Mouse (Mus musculus) urinary bladder, adult 18-20 months (tissue): ENCODE data around the gene 4933409G03Rik.
"Not testable (repeated sequence)": the region's sequence is repeated elsewhere in the genome, so short reads cannot be mapped to it uniquely, and the experiment has no call there.

Source experiments
- DNase-seq, 2 experiments: peaks; one replicate each; pipeline ENCODE4 v3.0.0; 2022; ENCODE audit warnings: low spot score in 2 of 2, mixed read lengths in 2 of 2

Gene 4933409G03Rik

DNA sequence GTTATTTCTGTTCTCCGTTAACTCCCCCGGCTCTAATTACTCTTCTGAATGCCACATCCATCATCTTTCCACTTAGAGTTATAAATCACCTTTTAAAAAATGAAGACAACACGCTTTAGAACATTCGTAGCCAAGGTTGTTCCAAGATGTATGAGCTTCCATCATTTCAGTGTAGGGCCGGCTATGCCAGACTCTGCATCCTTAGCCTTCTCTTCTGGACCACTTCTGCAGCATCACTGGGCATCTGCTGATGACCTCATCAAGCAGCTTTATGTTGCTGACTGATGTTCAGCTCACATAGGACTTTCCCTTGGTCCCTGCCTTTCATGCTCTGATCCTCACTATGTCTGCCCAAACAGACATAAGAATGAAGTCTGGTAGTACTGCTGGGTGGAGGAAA lies at the start of gene 4933409G03Rik:
Gene 4933409G03Rik (plus strand): TSS at position 301 of the 400 bp plus-strand sequence.
- DNase-seq: no peak

DNA sequence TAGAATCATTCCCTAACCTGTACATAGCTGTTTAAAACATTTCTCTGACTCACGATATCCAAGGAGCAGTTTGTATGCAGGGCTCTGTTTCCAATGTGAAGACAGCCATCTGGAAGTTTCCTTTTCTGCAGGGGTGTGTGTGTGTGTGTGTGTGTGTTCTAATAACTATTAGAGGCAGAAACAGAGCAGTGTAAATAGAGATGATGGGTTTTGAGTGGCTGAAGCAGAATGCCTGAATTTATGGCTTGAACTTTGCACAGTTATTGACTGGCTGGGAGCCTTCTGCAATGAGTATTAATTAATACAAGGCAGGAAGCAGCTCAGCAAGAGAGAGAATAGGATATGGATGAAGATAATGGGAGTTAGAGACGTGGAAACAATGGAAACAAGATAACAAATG lies 38.0 kb upstream of the 4933409G03Rik start:
- DNase-seq: no peak

DNA sequence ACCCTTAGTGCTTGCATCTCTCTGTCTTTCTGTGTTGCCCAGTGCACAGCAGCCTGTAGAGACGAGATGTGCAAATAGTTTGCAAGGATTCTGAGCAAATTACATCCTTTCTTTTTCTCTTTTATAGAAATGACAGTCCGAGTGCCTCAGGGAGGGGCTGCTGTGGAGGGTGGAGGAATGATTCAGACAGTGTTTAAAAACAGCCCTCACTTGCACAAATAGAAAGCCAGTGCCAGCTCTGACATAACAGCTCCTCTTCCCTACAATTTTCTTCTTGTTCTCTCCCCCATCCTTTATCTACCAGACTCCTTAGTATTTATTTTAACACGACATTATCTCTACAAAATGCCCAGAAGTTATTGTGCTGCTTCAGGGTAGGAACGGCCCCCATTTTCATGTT lies 21.4 kb upstream of the 4933409G03Rik start:
- no peak for DNase-seq

DNA sequence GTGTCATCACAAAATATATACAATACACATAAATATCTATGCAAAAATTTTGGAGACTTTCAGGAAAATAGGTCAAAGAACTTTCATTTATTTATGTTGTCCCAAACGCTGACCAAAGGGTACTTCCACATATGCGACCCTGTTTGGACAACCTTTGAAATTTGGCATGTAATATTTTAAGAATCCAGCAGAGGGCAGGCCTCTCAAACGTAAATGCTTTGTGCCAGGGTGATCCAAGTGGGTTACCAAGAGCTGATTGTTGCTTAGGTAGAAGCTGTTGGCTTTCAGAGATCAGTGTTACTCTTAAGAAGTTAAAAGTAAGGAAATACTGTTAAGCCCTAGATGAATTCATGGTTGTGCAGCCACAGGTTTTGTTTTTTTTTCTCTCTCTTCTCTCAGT lies 18.9 kb upstream of the 4933409G03Rik start:
- DNase-seq: no peak

DNA sequence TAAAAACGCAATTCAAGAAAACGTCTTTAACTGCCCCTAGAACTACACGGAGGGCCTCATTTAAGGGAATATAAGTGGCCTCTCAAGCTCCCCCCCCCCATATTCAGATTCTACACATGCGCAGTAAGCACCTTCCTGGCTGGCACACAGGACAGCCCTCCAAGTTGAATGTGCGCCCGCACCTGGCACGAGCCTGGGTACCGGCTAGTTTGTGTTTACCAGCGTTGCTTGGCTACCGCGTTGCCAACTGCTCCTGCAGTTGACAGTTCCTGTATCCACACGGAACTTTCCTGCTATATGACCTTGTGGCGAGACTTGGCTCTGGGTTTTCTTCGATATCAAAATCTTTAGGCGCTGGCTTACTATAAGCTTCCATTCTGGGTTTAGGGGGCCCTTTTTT lies 13.9 kb upstream of the 4933409G03Rik start:
- DNase-seq: no peak

DNA sequence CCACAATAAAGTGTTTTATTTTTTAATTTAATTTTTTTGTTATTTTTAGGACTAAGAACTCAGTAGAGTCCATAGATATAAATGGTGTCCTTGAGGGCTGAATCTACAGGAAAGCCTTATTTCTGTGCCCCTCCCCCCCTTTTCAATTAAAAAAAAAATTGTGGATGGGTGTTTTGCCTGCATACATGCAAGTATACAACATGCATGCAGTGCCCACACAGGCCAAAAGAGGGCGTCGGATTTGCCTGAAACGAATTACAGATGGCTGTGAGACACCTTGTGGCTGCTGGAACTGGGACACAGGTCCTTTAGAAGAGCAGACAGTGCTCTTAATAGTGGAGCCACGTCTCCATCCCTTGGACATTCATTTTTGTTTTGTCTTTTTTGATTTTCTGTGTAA lies 9.9 kb upstream of the 4933409G03Rik start:
- no peak for DNase-seq

DNA sequence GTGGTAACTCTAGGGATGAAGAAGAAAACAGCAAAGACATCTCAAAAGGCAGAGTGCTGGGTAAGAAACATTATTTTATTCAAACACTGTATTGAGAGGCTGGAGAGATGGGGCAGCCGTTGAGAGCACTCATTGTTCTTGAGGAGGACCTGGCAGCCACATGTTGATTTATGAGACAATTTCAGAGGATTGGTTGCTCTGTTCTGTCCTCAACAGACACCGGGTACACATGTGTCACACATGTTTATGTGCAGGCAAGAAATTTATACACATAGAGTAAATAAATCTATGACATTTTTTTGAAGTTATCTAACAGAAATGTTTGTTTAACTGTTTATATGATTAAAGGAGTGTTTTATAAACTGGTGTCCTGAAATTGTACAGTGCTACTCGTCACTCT lies 10.6 kb downstream of the 4933409G03Rik start:
- DNase-seq: no peak

DNA sequence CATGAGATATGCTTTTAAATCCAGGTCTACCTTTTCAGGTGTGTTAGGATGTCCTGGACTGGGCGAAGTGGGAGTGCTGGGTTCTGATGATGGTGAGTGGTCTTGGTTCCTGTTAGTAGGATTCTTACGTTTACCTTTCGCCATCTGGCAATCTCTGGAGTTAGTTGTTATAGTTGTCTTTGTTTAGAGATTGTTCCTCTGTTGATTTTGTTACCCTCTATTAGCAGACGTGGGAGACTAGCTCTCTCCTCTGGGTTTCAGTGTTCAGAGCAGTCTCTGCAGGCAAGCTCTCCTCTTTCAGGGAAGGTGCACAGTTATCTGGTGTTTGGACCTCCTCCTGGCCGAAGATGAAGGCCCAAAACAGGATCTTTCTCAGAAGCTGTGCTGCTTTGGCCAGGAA lies 74.0 kb downstream of the 4933409G03Rik start, which contains the start of gene 4932414N04Rik:
Gene 4932414N04Rik (plus strand): TSS at position 301 of the 400 bp plus-strand sequence.
- not testable (repeated sequence) for DNase-seq
